Mouse (Mus musculus): ENCODE measurements around the gene Deup1.
"Not testable (repeated sequence)": the region's sequence is repeated elsewhere in the genome, so short reads cannot be mapped to it uniquely, and the experiment has no call there.

DNA sequence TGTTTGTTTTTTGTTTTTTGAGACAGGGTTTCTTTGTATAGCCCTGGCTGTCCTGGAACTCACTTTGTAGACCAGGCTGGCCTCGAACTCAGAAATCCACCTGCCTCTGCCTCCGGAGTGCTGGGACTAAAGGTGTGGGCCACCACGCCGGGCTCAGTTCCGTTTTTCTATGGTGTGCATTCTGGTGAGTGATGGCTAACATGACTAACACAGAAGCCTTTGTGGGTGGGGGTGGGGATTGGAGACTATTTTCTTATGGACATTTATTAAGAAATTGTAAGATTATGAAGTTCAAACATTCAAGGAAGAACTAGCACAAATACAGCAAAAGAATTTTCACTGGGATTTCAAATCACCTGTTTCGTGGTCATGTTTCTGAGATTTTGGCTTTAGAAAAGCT is 76.7 kb downstream of the Deup1 start:
- not testable (repeated sequence) for TF ChIP-seq POLR2A (IDR thresholded peaks at IDR 0.05; ENCODE audit: control insufficient read depth, extremely low read depth, insufficient read depth, low read length, poor library complexity); CTCF (IDR thresholded peaks at IDR 0.05; ENCODE audit: borderline replicate concordance, control insufficient read depth, extremely low read depth, insufficient read depth, low read length, poor library complexity)

All from thymus, adult 2 months (tissue).